Mouse (Mus musculus) heart, adult 18-20 months (tissue): ENCODE results near the gene Tmem37. TPM values are rescaled to one million over a fixed set of nuclear protein-coding genes. Genes with fewer than 3 reads are reported as not detected.

Experiments
- DNase-seq, 2 experiments: peaks; one replicate each; pipeline ENCODE4 v3.0.0; 2021 to 2022; ENCODE audit warnings: mixed read lengths in 1 of 2
- total RNA-seq, 2 experiments: library from RNA; stranded (reverse); gene quantifications; 2 replicates each; pipeline ENCODE4 v1.2.3; 2021

Gene Tmem37
- total RNA-seq, 2 experiments from 2014 or later = 7.0 to 8.0 TPM

- DNase-seq = no peak
Observed at GRCm38 (mm10) chr1:120057674-120058430, 16.0 kb downstream of the Tmem37 start.

- DNase-seq = no peak
Observed at GRCm38 (mm10) chr1:120057044-120057443, 16.8 kb downstream of the Tmem37 start.

- no peak for DNase-seq
Observed at GRCm38 (mm10) chr1:120056236-120056635, 17.6 kb downstream of the Tmem37 start.

- DNase-seq = no peak
Observed at GRCm38 (mm10) chr1:120055475-120055874, 18.4 kb downstream of the Tmem37 start.

- no peak for DNase-seq
Observed at GRCm38 (mm10) chr1:120054997-120055396, 18.9 kb downstream of the Tmem37 start.

GRCm38 (mm10) chr1:120051070-120051469 is 22.8 kb downstream of the Tmem37 start:
- DNase-seq = no peak

- no peak for DNase-seq
Observed at GRCm38 (mm10) chr1:120047325-120047724, 26.5 kb downstream of the Tmem37 start.

- no peak for DNase-seq
Observed at GRCm38 (mm10) chr1:120044584-120044983, 29.3 kb downstream of the Tmem37 start.

- no peak for DNase-seq
Observed at GRCm38 (mm10) chr1:120042421-120042820, 31.5 kb downstream of the Tmem37 start.

- DNase-seq = no peak
Observed at GRCm38 (mm10) chr1:120038594-120038993, 35.3 kb downstream of the Tmem37 start.

- DNase-seq = no peak
Observed at GRCm38 (mm10) chr1:120037021-120037683, 36.7 kb downstream of the Tmem37 start.

- no peak for DNase-seq
Observed at GRCm38 (mm10) chr1:120035456-120036034, 38.3 kb downstream of the Tmem37 start.

GRCm38 (mm10) chr1:120034793-120035192 is 39.1 kb downstream of the Tmem37 start:
- no peak for DNase-seq

GRCm38 (mm10) chr1:120033469-120033854 is 40.4 kb downstream of the Tmem37 start:
- no peak for DNase-seq

GRCm38 (mm10) chr1:120032804-120033468 is 40.9 kb downstream of the Tmem37 start:
- DNase-seq = peak; percentile 81 to 82

GRCm38 (mm10) chr1:120030474-120030873 is 43.4 kb downstream of the Tmem37 start:
- no peak for DNase-seq

GRCm38 (mm10) chr1:120027693-120028092 is 46.2 kb downstream of the Tmem37 start:
- peak; percentile 45 to 58 for DNase-seq

GRCm38 (mm10) chr1:120025050-120025439 is 48.8 kb downstream of the Tmem37 start:
- DNase-seq = no peak

- DNase-seq = peak in 1 of 2 experiments; percentile 25
Observed at GRCm38 (mm10) chr1:120024331-120025049, 49.4 kb downstream of the Tmem37 start.

- no peak for DNase-seq
Observed at GRCm38 (mm10) chr1:120021951-120022350, 51.9 kb downstream of the Tmem37 start.

- no peak for DNase-seq
Observed at GRCm38 (mm10) chr1:120020322-120020897, 53.5 kb downstream of the Tmem37 start.

GRCm38 (mm10) chr1:120019428-120019827 is 54.4 kb downstream of the Tmem37 start:
- DNase-seq = no peak
